Mouse (Mus musculus): ENCODE results near the gene Celsr1.

Celsr1 gene

GRCm38 (mm10) chr15:86034781-86035360, 1.3 kb upstream of the Celsr1 start:
- DNase-seq (ENCODE audit: low spot score in 2 of 2): no peak

- DNase-seq (ENCODE audit: low spot score in 2 of 2): no peak
These were observed 495 bp upstream of the Celsr1 start for GRCm38 (mm10) chr15:86034021-86034523.

- no peak for DNase-seq (ENCODE audit: low spot score in 2 of 2)
These were observed 776 bp downstream of the Celsr1 start for GRCm38 (mm10) chr15:86032811-86033190.

- no peak for DNase-seq (ENCODE audit: low spot score in 2 of 2)
These were observed 3.6 kb downstream of the Celsr1 start for GRCm38 (mm10) chr15:86029981-86030380.

- no peak for DNase-seq (ENCODE audit: low spot score in 2 of 2)
These were observed 5.7 kb downstream of the Celsr1 start for GRCm38 (mm10) chr15:86027871-86028270.

GRCm38 (mm10) chr15:86021971-86022370, 11.6 kb downstream of the Celsr1 start:
- no peak for DNase-seq (ENCODE audit: low spot score in 2 of 2)

- DNase-seq (ENCODE audit: low spot score in 2 of 2): no peak
These were observed 12.3 kb downstream of the Celsr1 start for GRCm38 (mm10) chr15:86021301-86021700.

GRCm38 (mm10) chr15:86020008-86020407, 13.6 kb downstream of the Celsr1 start:
- no peak for DNase-seq (ENCODE audit: low spot score in 2 of 2)

GRCm38 (mm10) chr15:86018753-86019512, 14.6 kb downstream of the Celsr1 start:
- no peak for DNase-seq (ENCODE audit: low spot score in 2 of 2)

GRCm38 (mm10) chr15:86017336-86017735, 16.2 kb downstream of the Celsr1 start:
- no peak for DNase-seq (ENCODE audit: low spot score in 2 of 2)

GRCm38 (mm10) chr15:86015860-86016541, 17.6 kb downstream of the Celsr1 start:
- peak in 1 of 2 experiments; percentile 6 for DNase-seq (ENCODE audit: low spot score in 2 of 2)

- no peak for DNase-seq (ENCODE audit: low spot score in 2 of 2)
These were observed 18.6 kb downstream of the Celsr1 start for GRCm38 (mm10) chr15:86015026-86015425.

- no peak for DNase-seq (ENCODE audit: low spot score in 2 of 2)
These were observed 19.9 kb downstream of the Celsr1 start for GRCm38 (mm10) chr15:86013656-86014055.

- DNase-seq (ENCODE audit: low spot score in 2 of 2): no peak
These were observed 20.4 kb downstream of the Celsr1 start for GRCm38 (mm10) chr15:86013130-86013529.

GRCm38 (mm10) chr15:86007690-86008121, 25.9 kb downstream of the Celsr1 start:
- DNase-seq (ENCODE audit: low spot score in 2 of 2): peak in 1 of 2 experiments; percentile 10

GRCm38 (mm10) chr15:86005691-86006525, 27.7 kb downstream of the Celsr1 start:
- no peak for DNase-seq (ENCODE audit: low spot score in 2 of 2)

GRCm38 (mm10) chr15:86004048-86004447, 29.5 kb downstream of the Celsr1 start:
- no peak for DNase-seq (ENCODE audit: low spot score in 2 of 2)

- DNase-seq (ENCODE audit: low spot score in 2 of 2): no peak
These were observed 32.8 kb downstream of the Celsr1 start for GRCm38 (mm10) chr15:86000706-86001292.

- DNase-seq (ENCODE audit: low spot score in 2 of 2): no peak
These were observed 34.9 kb downstream of the Celsr1 start for GRCm38 (mm10) chr15:85998525-85999230.

- no peak for DNase-seq (ENCODE audit: low spot score in 2 of 2)
These were observed 37.4 kb downstream of the Celsr1 start for GRCm38 (mm10) chr15:85996031-85996765.

All from right cerebral cortex, postnatal 36 days (tissue).